Mouse (Mus musculus): Measurements from ENCODE around the gene Npas2. TPM values are rescaled to one million over a fixed set of nuclear protein-coding genes. Genes with fewer than 3 reads are reported as not detected.

The Npas2 gene
- total RNA-seq, 2 experiments from 2014 or later: 65.7 to 75.6 TPM

DNA sequence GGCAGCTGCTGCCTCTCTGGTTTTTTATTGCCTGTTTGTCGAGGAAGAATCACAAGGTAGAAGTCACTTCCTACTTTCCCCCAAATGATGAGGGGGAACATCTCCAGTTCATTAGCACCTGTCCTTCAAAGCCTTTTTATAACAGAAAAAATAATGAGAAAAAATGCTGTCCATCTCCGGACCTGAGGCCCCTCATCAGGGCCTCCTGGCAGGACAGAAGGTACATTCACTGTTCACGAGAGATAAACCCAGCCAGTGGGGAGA, 63.7 kb downstream of the Npas2 start:
- Histone ChIP-seq H3K27ac (no peak overlapping the region), H3K4me3 (no peak overlapping the region)
- no peak for DNase-seq (ENCODE audit: extremely low spot score in 1 of 2, low spot score in 2 of 2)
- intact Hi-C loops (cut with DNase I): loop anchor here (5.0 kb wide), 1 partner anchor 85 kb away; no protein-coding TSS in a partner anchor
- no peak for TF ChIP-seq CTCF (IDR thresholded peaks at IDR 0.05)

DNA sequence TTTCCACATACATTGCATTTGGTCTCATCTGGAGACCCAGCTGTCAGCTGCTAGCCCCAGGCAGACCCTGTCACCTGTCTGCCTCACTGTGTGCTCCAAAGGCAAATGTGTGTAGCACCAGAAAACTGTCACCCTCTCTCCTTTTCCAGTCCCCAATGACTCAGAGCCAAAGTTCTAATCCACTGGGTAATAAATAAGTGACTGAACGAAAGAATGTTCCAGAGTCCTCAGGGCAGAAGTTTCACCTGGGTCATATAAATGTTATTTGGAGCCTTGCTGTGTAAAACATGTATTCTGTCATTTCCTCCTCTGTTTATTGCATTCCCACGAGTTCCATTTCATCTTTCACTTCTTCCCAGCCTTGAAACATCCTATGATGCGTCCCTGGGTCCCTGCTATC, 66.1 kb downstream of the Npas2 start:
- no peak for DNase-seq (ENCODE audit: extremely low spot score in 1 of 2, low spot score in 2 of 2)
- H3K27ac ChIP-seq: no peak overlapping the region
- TF ChIP-seq CTCF (IDR thresholded peaks at IDR 0.05): no peak
- H3K4me3 ChIP-seq: no peak overlapping the region
- intact Hi-C loops (cut with DNase I): loop anchor here (5.0 kb wide), 1 partner anchor 83 kb away; no protein-coding TSS in a partner anchor

DNA sequence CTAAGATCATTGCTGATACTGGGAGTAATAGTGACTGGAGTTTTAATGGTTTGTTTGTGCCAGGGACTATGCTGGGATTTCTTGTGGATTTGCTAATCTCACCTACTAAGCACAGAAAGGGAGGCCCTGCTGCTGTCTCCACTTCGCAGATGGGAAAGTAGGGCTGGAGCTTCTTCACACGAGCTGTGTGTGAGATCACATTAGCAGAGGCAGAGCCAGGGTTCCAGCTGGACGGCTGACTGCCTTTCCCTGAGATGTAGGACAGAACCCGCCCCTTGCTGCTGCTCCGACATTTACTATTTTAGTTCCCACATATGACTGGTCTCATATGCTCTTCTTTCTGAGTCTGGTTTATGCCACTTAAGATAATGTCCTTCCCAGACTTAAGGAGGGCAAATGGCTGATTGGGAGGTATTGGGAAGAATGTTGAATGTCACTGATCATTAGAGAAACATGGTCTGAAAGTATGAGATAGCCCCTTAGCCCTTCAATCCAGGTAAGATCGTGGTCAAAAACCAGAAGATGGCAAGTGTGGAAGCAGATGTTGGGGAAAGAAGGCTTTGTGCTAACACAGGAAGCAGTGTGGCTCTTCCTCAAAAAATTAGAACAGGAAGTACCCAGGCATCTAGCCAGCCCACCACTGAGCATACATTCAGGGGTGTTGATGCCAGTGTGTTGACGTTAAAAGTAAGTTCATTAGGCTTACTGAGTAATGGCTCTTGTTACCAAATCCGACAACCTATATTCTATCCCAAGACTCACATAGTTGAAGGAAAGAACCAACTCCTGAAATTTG, 66.8 kb downstream of the Npas2 start:
- intact Hi-C loops (cut with DNase I): no loop called here
- DNase-seq (ENCODE audit: extremely low spot score in 1 of 2, low spot score in 2 of 2): peak in 1 of 2 experiments; percentile 29
- Histone ChIP-seq H3K27ac (no peak overlapping the region), H3K4me3 (no peak overlapping the region)
- no peak for TF ChIP-seq CTCF (IDR thresholded peaks at IDR 0.05)

DNA sequence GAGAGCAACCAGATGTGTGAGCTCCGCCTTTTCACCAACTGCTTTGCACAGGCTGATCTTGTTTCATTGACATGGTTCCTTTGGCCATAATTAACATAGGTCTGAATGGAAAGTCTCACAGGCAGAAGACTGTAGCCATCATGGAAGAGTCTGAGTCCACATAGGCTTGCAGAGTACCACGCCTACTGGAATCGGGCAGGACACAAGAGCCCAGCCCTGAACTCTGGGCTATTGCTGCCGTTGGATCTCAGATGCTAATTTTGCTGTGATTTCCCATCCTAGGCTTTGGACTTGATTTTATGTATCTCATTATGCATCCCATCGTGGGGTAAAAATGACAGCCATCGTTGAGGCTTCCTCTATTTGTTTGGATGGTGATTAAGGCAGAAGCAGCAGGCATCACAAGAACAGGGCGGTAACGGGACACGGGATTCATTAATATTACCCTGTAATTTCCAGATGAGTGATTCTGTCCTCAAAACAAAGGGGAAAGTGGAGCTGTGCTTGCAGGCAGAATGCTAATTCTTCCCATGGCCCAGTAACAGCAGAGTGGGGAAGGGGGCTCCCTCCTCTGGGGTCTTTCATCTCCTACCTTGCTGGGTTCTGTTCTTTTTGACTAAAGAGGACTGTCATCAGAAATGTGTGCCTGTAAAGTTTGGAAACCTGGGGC, 73.4 kb downstream of the Npas2 start:
- intact Hi-C loops (cut with DNase I): no loop called here
- no peak overlapping the region for H3K4me3 ChIP-seq
- H3K27ac ChIP-seq: no peak overlapping the region; the same call in 1 of the 2 replicates
- no peak for DNase-seq (ENCODE audit: extremely low spot score in 1 of 2, low spot score in 2 of 2)
- TF ChIP-seq CTCF (IDR thresholded peaks at IDR 0.05): no peak

DNA sequence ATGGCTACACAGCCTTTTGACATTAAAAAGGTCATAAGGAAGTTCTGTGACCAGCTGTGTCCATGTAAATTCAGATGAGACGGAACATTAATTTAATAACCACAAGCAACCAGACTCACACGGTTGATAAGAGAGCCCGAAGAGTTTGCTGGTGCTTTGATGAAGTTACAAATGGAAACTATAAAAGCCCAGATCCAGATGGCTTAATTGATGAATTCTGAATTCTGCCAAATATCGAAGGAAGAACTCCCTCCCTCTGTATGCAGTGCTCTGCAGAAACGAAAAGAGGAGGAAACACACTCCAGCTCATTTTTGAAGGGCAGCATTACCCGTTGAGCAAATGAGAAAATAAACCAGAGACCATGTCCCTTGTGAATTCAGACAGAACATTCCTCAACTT, 79.4 kb downstream of the Npas2 start:
- DNase-seq (ENCODE audit: extremely low spot score in 1 of 2, low spot score in 2 of 2): no peak
- Histone ChIP-seq H3K27ac (no peak overlapping the region), H3K4me3 (no peak overlapping the region)
- intact Hi-C loops (cut with DNase I): no loop called here
- no peak for TF ChIP-seq CTCF (IDR thresholded peaks at IDR 0.05)

DNA sequence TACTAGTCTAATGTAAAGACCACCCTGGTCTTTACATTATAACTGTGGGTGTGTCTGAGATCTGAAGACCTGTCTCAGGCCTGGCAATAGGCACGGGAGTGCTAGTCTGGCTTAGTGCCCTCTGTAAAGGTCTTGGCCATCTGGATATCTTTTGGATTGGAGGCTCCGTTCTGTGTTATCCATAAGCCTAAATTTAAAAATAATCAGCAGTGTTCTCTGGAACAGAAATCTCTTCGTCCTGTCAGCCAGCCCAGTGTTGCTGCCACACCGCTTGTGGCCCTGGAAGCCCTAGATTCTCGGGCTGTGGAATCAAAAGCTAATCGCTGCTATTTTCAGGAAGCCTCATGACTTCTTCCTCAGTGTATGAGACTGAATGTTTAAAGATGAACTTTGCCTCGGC, 86.9 kb downstream of the Npas2 start:
- DNase-seq (ENCODE audit: extremely low spot score in 1 of 2, low spot score in 2 of 2): no peak
- no peak overlapping the region for H3K27ac ChIP-seq
- intact Hi-C loops (cut with DNase I): no loop called here
- H3K4me3 ChIP-seq: no peak overlapping the region
- no peak for TF ChIP-seq CTCF (IDR thresholded peaks at IDR 0.05)

DNA sequence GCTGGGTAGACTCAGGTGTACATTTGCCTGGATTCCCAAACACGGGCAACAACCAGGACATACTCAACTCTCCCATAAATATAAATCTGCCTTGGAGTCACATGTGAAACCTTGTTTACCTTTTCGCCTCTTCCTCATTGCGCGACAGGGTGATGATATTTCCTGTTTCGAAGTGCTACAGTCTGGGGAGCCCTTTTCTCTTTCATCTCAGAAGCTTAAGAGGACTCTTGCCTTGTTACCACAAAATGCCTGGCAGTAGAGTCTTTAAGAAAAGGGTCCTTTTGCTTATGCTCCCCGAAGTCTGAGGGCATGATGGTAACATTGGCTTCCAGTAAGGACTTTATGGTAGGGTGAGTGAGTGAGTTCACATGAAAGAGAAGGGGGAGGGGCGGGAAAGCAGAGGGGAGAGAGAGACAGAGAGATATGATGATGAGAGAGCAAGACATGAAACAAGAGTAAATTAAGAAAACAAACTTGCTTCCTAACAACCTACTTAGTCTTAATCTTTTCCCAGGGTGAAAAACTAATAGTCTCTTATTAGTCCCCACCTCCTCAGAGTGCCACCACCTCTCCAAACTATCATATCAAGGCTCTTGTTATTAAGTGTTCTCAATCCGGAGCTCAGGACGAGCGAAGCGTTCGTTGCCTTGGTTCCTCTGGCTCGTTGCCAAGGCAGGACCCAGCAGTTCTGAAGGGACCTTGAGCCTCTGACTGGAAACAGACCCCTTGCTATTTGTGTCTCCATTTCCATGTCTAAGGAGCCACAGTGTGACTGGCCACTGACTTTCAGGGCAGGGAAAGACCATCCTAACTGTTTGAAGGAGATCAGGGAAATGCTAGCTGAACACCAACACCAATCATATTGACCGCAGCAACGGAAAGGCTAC, 87.7 kb downstream of the Npas2 start:
- Histone ChIP-seq H3K4me3 (no peak overlapping the region), H3K27ac (no peak overlapping the region)
- TF ChIP-seq CTCF (IDR thresholded peaks at IDR 0.05): no peak
- intact Hi-C loops (cut with DNase I): no loop called here
- no peak for DNase-seq (ENCODE audit: extremely low spot score in 1 of 2, low spot score in 2 of 2)

DNA sequence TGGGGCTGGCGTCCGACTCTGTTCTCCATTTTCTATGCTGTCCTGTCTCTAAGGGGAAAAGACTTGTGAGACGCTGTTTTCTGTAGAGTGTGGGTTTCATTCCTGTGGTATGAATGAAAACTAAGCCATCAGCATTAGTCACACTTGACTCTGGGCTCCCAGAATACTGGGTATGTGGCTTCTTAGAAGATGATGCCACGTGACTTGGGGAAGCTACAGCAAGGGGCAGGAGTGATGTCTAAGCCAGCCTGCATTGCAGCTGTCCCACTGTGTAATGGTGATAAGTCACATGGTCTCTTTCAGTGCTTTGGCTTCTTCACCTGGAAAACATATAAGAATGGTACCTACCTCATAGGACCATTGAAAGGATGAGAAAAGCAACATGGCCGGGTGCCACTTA, 88.4 kb downstream of the Npas2 start:
- TF ChIP-seq CTCF (IDR thresholded peaks at IDR 0.05): no peak
- Histone ChIP-seq H3K27ac (no peak overlapping the region), H3K4me3 (no peak overlapping the region)
- no peak for DNase-seq (ENCODE audit: extremely low spot score in 1 of 2, low spot score in 2 of 2)
- intact Hi-C loops (cut with DNase I): no loop called here

DNA sequence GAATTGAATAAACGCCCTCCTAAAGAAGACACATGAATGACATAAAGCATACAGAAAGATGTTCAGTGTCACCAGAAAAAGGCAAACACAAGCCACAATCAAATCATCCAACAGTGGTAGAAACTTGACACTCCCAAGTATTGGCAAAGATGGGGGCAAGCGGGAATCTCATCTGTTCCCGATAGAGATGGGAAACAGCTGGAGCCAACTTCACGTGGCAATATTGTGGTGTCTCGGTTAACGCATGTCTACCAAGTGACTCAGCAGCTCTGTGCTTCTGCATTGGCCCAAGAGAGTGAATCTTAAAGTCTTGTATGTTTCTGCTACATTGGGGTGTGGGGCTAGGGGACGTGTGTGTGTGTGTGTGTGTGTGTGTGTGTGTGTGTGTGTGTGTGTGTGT, 89.8 kb downstream of the Npas2 start:
- no peak overlapping the region for H3K4me3 ChIP-seq
- intact Hi-C loops (cut with DNase I): no loop called here
- no peak for DNase-seq (ENCODE audit: extremely low spot score in 1 of 2, low spot score in 2 of 2)
- no peak for TF ChIP-seq CTCF (IDR thresholded peaks at IDR 0.05)
- no peak overlapping the region for H3K27ac ChIP-seq

DNA sequence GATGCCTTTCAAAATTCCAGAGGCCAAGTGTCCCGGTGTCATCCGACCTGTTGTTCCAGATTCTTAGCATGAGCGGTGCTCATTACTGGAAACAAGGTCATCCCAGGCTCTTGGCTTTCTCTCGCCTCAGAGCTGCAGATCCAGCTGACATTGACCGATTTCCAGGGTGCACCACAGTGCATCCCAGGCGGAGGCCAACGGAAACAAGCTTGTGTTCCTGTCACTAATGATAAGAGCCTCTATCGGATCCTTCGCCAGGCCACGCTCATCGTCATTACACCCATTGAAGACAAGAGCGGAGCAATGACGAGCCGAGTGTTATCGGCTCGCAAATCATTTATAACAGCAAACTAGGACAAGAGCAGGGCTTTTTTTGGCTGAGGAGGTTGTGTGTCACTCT, 91.3 kb downstream of the Npas2 start:
- intact Hi-C loops (cut with DNase I): no loop called here

DNA sequence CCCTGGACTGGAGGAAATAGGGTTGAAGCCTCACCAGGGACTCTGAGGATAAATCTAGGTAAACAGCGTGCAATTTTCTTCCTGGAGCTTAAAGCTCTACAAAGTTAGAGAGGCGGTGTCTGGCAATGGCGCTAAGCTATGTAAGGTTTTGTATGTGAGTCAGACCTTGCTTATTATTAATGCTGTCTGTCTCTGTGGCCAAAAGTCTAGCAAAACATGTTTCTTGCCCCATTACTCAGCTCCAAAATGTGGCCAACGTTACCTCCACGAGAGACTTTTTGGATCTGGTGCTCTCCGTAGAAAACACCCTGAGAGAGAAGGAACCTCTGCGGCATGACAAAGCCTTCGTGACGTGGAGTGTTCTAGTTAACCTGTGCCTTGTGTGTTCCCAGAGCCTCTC, 93.5 kb downstream of the Npas2 start:
- TF ChIP-seq CTCF (IDR thresholded peaks at IDR 0.05): no peak
- intact Hi-C loops (cut with DNase I): no loop called here
- no peak for DNase-seq (ENCODE audit: extremely low spot score in 1 of 2, low spot score in 2 of 2)
- Histone ChIP-seq H3K4me3 (no peak overlapping the region), H3K27ac (no peak overlapping the region)

More for the DNA sequence above, 91.3 kb downstream of the Npas2 start:
- H3K27ac ChIP-seq: no peak overlapping the region
- no peak for TF ChIP-seq CTCF (IDR thresholded peaks at IDR 0.05)
- no peak overlapping the region for H3K4me3 ChIP-seq
- DNase-seq (ENCODE audit: extremely low spot score in 1 of 2, low spot score in 2 of 2): no peak

DNA sequence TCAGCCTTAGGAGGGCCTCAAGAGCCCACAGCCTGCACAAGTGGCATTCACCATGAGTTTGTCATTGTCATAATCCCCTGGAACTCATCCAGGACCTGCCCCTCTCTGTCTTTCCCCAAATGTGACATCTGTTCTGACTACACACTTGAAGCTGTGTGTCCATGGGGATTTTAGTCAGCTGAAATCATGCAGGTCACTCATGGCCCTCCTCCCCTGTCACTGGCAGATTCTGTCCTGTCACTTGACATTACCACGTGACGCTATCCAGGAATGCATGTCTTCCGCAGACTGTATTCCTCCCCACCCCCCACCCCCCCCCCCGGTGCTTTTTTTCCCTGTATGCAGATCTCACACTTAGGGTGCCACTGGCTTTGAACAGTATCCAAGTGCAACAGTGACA, 94.3 kb downstream of the Npas2 start:
- Histone ChIP-seq H3K4me3 (no peak overlapping the region), H3K27ac (no peak overlapping the region)
- intact Hi-C loops (cut with DNase I): no loop called here
- TF ChIP-seq CTCF (IDR thresholded peaks at IDR 0.05): no peak
- DNase-seq (ENCODE audit: extremely low spot score in 1 of 2, low spot score in 2 of 2): no peak
